Mouse (Mus musculus): Measurements from ENCODE around the gene Arrb1.

- TF ChIP-seq CTCF (IDR thresholded peaks at IDR 0.05; ENCODE audit: control insufficient read depth, insufficient read depth, insufficient read length): no peak
- TF ChIP-seq MYOG (IDR thresholded peaks at IDR 0.05; ENCODE audit: control insufficient read depth, extremely low read depth, insufficient read length): no peak
- no peak for TF ChIP-seq MAX (IDR thresholded peaks at IDR 0.05)
Measured at GRCm38 (mm10) chr7:99562478-99562877, 27.2 kb downstream of the Arrb1 start.

Data from C2C12 (cell line).